Mouse (Mus musculus) retina, postnatal 1 day (tissue): Measurements from ENCODE around the gene Mcrip1.

Experiments
- DNase-seq: peaks from one replicate; pipeline ENCODE4 v3.0.0-alpha.2; 2012

Gene Mcrip1

DNA sequence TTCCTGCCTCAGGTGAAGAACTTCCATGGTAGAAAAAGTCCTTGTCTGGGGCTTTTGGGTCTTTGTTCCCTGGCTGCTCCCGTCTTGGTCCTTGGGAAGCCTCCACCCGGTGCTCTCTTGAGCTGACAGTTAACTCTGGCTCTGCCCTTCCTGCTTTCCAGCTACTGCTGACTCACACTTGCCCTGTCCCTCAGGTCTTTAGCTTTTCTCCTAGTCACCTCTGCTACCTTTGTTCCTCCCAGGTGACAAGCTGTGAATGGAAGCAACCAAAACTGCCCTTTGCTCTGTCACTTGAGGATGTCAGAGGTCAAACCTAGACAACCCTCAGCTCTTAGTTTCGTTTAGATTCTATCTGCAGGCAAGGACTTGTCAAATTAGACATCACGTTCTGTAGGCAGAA, 39.6 kb downstream of the Mcrip1 start:
- DNase-seq = no peak

DNA sequence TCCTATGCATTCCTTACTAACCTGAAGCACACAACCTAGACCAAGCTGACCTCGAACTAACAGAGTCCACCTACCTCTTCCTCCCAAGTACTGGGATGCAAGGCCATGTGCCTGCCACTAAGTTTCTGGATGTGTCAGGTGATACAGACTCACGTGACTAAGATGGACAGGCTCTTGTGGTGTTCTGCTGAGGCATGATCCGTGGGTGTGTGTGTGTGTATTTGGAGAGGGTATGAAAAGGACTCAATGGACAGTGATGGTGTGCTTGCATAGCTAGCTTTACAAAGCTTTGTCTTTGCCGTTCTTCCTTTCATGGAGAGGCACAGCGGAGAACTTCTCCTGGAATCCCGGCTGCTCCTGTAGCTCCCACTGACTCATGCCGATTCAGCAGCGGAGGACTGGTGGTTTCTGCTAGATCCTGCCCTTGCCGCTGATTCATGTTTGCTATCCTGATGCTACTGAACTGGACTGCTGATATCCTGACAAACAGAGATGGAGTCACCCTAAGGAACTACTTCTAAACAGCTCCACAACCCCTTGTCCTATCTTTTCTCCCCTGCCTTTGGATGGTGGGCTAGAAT, 41.1 kb downstream of the Mcrip1 start:
- no peak for DNase-seq

DNA sequence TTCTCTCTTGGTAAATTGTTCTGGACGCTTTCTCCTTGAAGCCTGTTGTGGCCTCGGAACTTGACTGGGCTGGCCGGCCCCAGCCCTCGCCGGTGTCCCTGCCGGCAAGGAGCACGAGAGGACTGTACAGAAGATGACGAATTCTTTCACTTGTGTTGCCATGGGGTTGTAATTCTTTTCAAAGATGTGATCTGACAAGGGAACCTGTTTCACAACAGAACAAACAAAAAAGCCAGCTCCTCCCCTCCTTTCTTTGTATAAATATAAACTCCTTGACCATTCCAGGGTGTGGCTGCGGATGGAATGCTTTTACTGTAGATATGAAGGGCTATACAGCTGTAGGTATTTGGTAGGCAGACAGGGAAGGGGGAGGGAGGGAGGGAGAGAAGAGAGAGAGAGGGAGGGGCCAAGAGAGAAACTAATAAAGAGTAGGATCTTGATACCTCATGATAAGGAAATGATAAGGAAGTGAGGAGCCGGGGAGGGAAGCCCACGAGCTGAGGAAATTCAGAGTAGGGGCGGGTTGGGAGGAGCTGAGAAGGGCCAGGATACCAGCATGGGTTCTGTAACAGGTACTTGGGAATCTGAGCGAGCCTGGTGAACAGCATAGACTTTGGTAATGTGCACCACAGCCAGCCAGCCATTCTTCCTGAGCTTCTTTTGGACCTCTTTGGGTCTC, 41.8 kb downstream of the Mcrip1 start:
- DNase-seq = no peak

GRCm38 (mm10) chr11:120506899-120507298, 42.6 kb downstream of the Mcrip1 start:
- no peak for DNase-seq

- DNase-seq = no peak
These were observed 43.9 kb downstream of the Mcrip1 start for GRCm38 (mm10) chr11:120505661-120506060.

DNA sequence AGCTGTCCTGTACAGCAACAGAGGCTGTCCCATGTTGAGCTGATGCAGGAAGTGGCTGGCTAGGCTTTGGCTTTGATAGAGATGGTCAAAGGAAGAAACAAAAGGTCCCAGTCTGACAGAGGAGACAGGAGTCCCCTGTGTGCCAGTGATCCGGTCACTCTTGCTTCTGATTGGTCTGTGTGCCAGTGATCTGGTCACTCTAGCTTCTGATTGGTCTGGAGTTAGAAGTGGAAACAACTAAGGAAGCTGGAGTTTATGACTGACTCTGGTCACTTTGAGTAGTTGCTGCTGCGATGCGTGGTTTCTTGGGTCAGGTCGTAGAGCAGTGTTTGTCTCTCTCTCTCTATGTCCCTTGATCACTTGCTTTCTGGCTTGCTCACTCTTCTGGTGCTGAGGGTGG, 47.8 kb downstream of the Mcrip1 start:
- no peak for DNase-seq

DNA sequence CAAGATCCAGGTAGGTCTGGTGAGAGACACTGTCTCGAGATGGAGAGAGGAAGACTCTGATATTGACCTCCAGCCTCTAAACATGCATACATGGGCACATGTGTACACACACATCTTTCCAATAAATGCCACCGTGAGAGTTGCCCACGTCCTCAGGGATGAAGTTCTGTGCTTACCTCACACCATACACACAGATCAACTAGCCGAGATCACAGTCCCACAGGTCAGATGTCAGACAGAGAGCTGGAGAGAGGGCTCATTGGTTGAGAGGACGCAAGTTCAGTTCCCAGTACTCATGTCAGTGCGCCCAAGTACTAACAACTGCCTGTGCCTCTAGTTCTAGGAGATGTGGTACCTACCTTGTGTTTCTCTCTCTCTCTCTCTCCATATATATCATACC, 48.5 kb downstream of the Mcrip1 start:
- DNase-seq = no peak

- DNase-seq = no peak
These were observed 49.2 kb downstream of the Mcrip1 start for GRCm38 (mm10) chr11:120500357-120500756.

- DNase-seq = no peak
These were observed 49.6 kb downstream of the Mcrip1 start for GRCm38 (mm10) chr11:120499894-120500293.

DNA sequence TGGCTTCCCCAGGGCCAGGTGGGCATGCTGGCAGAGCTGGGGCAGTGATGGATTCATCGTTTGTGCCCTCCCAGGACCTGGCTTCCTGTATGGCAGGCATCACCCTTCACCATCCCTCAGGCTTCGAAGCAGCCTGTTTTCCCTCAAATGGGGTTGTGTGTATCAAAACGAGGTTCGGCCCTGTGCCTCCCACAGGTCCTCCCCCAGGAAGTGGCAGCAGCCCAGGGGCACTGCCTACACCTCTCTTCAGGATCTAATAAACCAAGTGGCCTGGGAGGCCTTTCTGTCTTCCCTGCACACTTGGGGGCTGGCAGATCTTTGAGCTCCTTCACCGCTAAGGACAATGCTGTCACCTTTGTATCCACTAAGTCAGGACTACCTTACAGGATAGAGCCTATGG, 50.6 kb downstream of the Mcrip1 start:
- DNase-seq = no peak

- no peak for DNase-seq
These were observed 51.3 kb downstream of the Mcrip1 start for GRCm38 (mm10) chr11:120498226-120498625.

DNA sequence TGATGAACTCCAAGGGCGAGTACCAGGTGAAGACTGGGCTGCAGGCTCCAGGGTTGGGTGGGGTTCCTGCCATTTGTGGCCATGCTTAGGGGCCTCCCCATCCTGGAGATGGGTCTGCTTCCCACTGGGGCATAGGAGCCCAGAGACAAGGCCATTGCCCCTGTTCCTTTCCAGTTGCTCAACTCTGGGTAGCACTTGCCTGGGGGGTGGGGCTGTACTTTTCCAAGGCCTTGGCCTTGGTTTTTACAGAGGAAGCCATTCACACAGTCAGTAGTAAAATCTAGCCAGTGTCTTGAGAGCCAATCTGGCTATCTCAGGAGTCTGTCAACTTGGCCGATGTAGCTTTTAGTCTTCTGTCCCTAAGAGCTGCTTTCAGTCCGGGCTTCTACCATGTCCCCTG, 52.1 kb downstream of the Mcrip1 start:
- DNase-seq = no peak

- no peak for DNase-seq
These were observed 55.6 kb downstream of the Mcrip1 start for GRCm38 (mm10) chr11:120493911-120494310.

DNA sequence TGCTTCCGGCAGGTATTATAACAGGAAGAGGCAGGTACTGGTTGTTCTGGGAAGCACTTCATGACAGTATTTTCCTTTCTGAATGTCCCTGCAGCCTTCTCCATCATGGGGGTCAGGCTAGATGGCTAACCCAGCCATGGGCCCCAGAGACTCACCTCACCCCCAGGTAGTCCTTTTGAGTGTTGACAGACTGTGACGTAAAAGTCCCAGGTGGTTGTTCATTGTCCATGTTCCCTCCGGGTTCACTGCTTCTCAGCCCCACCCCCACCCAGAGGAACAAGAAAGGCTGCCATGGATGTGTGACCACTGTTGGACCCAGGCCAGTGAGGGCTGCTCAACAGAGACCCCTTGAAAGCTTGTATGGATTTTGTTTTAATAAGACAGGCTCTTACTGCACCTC, 56.2 kb downstream of the Mcrip1 start:
- no peak for DNase-seq
